Mouse (Mus musculus) embryonic facial prominence, embryonic 12.5 days (tissue): ENCODE data around the gene Fbxo42. TPM values are rescaled to one million over a fixed set of nuclear protein-coding genes. Genes with fewer than 3 reads are reported as not detected.

Experiments used
- ATAC-seq: fragments of 200-750 bp; cut with Nextera tagmentation; 2 replicates; pipeline ENCODE4 v1.8.0; 2017; ENCODE audit not compliant: insufficient number of reproducible peaks, insufficient read depth, low FRiP score, low TSS enrichment
- H3K27ac ChIP-seq: fragments of 300-500 bp; sonication (generic); 2 replicates; pipeline ENCODE4 v1.5.1; 2016; ENCODE audit warnings: mild to moderate bottlenecking
- H3K27me3 ChIP-seq: fragments of 300-500 bp; sonication (generic); 2 replicates; pipeline ENCODE4 v1.6.1; 2016; ENCODE audit warnings: mild to moderate bottlenecking, moderate library complexity
- H3K36me3 ChIP-seq: fragments of 300-500 bp; sonication (generic); 2 replicates; pipeline ENCODE4 v1.6.1; 2016; ENCODE audit warnings: mild to moderate bottlenecking
- H3K4me1 ChIP-seq: fragments of 300-500 bp; sonication (generic); 2 replicates; pipeline ENCODE4 v1.6.1; 2016
- H3K4me2 ChIP-seq: fragments of 300-500 bp; sonication (generic); replicated peaks from 2 replicates; pipeline ENCODE4 v1.6.1; 2016; ENCODE audit warnings: mild to moderate bottlenecking, moderate library complexity
- H3K4me3 ChIP-seq: fragments of 300-500 bp; sonication (generic); 2 replicates; pipeline ENCODE4 v1.5.1; 2016; ENCODE audit warnings: mild to moderate bottlenecking
- H3K9ac ChIP-seq: fragments of 300-500 bp; sonication (generic); 2 replicates; pipeline ENCODE4 v1.6.1; 2016; ENCODE audit warnings: mild to moderate bottlenecking, moderate library complexity
- H3K9me3 ChIP-seq: fragments of 300-500 bp; sonication (generic); 2 replicates; pipeline ENCODE4 v1.6.1; 2016; ENCODE audit warnings: mild to moderate bottlenecking, moderate library complexity
- WGBS: fragments of 180-500 bp; shearing (Covaris S2); methylation state at CpG from one replicate; pipeline ENCODE4 v1.1.7; 2016; 5-methylcytosine and 5-hydroxymethylcytosine counted together
- polyA plus RNA-seq: library from polyadenylated mRNA; unstranded; fragments of >200 nt; fragmentation: Nextera tagmentation; extraction: Ambion mirVana; gene quantifications from 2 replicates; pipeline ENCODE4 v1.2.1, GENCODE M21; 2016

Gene Fbxo42
- polyA plus RNA-seq, 1 experiment from 2014 or later, result 31.6 TPM

DNA sequence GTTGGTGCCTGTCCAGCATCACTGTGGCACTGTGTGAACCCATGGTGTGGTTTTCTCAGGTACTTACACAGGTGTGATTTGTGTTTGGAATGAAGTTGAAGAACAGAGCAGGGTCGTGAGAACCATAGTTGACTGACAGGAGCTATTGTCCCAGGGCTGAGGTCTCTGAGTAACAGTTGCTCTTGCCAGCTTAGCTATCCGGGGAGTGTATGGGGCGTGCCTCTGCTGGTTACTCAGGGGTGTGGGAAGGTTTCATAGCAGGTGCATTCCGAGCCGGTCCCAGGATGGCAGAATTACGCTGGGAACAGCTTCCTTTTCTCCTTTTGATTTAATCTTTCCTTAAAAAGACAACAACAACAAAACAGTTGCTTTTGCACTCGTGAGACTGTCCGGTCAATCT is 33.1 kb downstream of the Fbxo42 start:
- H3K36me3 ChIP-seq, result peaks cover 59% of the 10 kb centered on the region
- no peaks in the 10 kb centered on the region for H3K9me3 ChIP-seq
- WGBS, result 88% methylated on average over 8 of the region's 8 CpGs
- H3K4me2 ChIP-seq, result no peak overlapping the region
- no peak overlapping the region for H3K4me3 ChIP-seq
- no peak overlapping the region for H3K27ac ChIP-seq
- no peak overlapping the region for H3K9ac ChIP-seq
- no peaks in the 10 kb centered on the region for H3K27me3 ChIP-seq
- H3K4me1 ChIP-seq, result peaks cover 1% of the 10 kb centered on the region
- ATAC-seq, result 0 out of 2 replicates have a peak, but pooled peaks have one; percentile 41

DNA sequence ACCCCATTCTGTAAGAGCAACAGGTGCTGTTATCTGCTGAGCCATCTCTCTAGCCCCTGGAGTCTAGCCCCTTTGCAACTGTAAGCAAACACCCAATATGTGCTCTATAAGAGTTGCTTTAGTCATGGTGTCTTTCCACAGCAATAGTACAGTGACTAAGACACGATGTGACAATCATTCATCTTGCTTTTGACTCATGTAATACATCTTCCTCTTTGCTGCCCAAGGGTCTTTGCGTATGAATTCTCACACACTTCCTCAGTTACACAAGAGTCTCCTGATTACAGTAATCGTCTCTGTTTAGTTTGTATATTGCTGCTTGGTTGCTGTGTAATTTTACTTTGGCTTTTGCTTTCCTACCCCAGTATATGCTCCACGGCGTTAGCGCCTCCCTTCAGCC is 34.3 kb downstream of the Fbxo42 start:
- H3K4me3 ChIP-seq, result no peak overlapping the region
- no peak overlapping the region for H3K9ac ChIP-seq
- peaks cover 51% of the 10 kb centered on the region for H3K36me3 ChIP-seq
- no peaks in the 10 kb centered on the region for H3K27me3 ChIP-seq
- H3K4me2 ChIP-seq, result no peak overlapping the region
- no peaks in the 10 kb centered on the region for H3K9me3 ChIP-seq
- ATAC-seq, result no peak
- 92% methylated on average over 6 of the region's 6 CpGs for WGBS
- H3K27ac ChIP-seq, result no peak overlapping the region
- H3K4me1 ChIP-seq, result peaks cover 13% of the 10 kb centered on the region

DNA sequence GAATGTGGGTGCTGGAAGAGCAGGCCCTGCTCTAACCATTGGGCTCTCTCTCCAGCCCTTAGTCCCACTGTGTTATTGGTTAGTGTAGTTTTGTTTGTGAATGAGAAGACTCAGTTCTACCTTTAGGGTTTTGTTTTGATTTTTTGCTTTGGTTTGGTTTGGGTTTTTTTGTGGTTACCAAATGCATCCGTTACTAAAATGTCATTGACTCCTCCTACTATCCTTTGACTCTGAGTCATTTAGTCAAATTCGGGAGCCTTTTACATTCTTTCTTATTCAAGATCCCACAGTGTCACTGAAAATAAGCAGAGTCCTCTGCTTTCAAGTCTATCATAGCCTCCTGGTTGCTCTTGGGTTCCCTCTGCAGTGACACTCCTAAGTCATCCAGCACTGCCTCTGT is 36.2 kb downstream of the Fbxo42 start:
- Histone ChIP-seq H3K27ac (no peak overlapping the region), H3K36me3 (peaks cover 40% of the 10 kb centered on the region), H3K4me3 (no peak overlapping the region), H3K9me3 (no peaks in the 10 kb centered on the region), H3K9ac (no peak overlapping the region), H3K4me1 (peaks cover 17% of the 10 kb centered on the region), H3K27me3 (no peaks in the 10 kb centered on the region), H3K4me2 (no peak overlapping the region)
- WGBS, result 93% methylated on average over 2 of the region's 2 CpGs
- ATAC-seq, result no peak

DNA sequence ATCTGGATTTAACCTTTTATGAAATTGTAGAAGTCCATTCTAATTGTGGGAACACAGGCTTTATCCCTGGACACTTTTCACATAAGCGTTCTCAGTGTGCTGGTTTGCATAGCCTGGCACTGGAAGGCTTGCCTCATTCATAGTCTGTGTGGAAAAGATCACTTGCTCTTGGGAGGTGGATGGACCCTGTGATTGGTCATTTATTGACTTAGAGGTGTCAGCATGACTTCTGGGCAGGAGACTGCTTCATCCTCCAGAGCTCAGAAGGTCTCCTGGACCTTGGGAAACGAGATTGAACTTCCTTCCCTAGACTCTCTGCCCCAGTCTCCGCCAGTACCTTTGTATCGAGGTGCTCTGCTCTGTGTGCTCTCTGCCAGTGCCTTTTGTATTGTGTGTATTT is 36.7 kb downstream of the Fbxo42 start:
- Histone ChIP-seq H3K9ac (no peak overlapping the region), H3K4me2 (no peak overlapping the region), H3K9me3 (no peaks in the 10 kb centered on the region), H3K27me3 (no peaks in the 10 kb centered on the region), H3K36me3 (peaks cover 40% of the 10 kb centered on the region), H3K27ac (no peak overlapping the region), H3K4me1 (peaks cover 17% of the 10 kb centered on the region), H3K4me3 (no peak overlapping the region)
- no peak for ATAC-seq
- WGBS, result 90% methylated on average over 4 of the region's 4 CpGs

DNA sequence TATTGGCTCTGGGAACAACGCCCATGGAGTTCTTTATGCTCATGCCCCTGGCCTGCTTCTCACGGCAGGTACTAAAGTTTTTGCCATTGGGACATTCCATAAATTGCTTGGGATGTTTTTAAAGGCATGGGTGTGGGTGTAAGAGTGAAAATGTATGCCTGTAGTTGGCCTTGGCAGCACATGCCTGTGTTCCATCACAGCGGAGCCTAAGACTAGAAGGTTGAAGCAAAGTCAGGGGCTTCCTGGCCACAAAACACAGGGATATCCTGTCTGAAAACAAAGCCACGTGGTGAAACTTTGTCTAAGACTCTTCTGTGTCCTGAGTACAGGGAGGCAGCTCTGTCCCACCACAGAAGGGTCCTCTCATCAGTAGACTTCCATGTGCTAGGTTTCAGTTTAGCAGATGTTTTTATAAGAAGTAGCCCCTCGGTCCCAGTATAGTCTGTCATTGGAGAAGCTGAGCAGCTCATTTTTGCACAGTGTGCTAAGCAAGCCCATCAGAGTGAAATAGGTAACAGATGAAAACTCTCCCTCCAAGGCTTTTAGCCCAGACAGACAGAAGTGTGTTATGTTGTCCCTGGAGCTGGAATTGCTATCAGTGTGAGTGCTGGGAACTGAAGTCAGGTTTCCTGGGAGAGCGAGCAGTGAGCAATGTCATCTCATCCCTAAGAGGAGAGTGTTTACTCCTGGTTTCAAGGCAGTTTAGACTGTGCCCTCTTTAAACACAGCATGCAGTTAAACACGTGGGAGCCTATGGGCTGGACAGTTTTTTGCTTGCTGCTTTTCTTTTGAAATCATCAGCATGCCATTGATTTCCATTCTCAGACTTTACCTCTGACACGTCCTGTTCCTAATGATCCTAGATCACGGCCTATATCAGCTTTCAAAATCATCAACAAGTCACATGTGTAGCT is 39.5 kb downstream of the Fbxo42 start:
- WGBS, result 32% methylated on average over 9 of the region's 9 CpGs
- Histone ChIP-seq H3K36me3 (peaks cover 42% of the 10 kb centered on the region), H3K9ac (no peak overlapping the region), H3K27ac (peak overlapping the region; percentile 76), H3K4me3 (no peak overlapping the region), H3K27me3 (no peaks in the 10 kb centered on the region), H3K4me1 (peaks cover 17% of the 10 kb centered on the region), H3K9me3 (no peaks in the 10 kb centered on the region), H3K4me2 (no peak overlapping the region)
- ATAC-seq, result no peak

DNA sequence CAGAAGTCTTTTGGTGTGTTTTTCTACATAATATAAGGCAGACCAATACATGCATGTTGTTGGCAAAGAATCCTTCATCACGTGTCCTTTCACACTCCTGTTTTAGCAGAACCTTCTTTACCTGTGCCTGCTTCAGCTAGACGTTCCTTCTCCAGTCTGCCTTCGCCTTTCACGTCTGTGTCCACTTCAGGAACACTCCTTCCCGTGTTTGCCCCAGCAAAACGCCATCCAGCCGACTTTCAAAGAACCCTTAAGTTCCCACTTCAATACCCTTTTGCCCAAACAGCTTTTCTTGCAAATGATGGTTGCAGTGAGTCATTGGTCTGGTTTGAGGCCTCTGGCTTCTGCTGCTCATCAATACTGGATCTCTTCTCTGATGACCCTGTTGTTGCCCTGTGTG is 43.6 kb downstream of the Fbxo42 start:
- Histone ChIP-seq H3K4me3 (no peak overlapping the region), H3K4me2 (no peak overlapping the region), H3K9ac (no peak overlapping the region), H3K36me3 (peaks cover 45% of the 10 kb centered on the region), H3K9me3 (no peaks in the 10 kb centered on the region), H3K27ac (no peak overlapping the region), H3K27me3 (no peaks in the 10 kb centered on the region), H3K4me1 (peaks cover 12% of the 10 kb centered on the region)
- ATAC-seq, result no peak
- 85% methylated on average over 7 of the region's 7 CpGs for WGBS

DNA sequence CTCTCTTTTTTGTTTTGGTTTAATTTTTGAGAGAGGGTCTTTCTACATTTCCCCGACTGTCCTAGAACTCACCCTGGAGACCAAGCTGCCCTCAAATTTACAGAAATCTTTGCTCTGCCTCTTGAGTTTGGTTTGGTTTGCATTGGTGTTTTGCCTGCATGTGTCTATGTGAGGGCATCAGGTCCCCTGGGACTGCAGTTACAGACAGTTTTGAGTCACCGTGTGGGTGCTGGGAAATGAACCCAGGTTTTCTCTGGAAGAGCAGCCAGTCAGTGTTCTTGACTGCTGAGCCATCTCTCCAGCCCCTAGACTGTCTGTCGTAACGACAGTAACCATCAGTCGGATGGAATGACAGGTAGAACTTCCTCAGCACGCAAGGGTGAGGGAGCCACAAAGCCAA is 46.8 kb downstream of the Fbxo42 start:
- Histone ChIP-seq H3K4me1 (no peaks in the 10 kb centered on the region), H3K36me3 (peaks cover 75% of the 10 kb centered on the region), H3K27ac (no peak overlapping the region), H3K4me3 (no peak overlapping the region), H3K27me3 (no peaks in the 10 kb centered on the region), H3K9me3 (no peaks in the 10 kb centered on the region), H3K4me2 (no peak overlapping the region), H3K9ac (no peak overlapping the region)
- WGBS, result 94% methylated on average over 6 of the region's 6 CpGs
- no peak for ATAC-seq

DNA sequence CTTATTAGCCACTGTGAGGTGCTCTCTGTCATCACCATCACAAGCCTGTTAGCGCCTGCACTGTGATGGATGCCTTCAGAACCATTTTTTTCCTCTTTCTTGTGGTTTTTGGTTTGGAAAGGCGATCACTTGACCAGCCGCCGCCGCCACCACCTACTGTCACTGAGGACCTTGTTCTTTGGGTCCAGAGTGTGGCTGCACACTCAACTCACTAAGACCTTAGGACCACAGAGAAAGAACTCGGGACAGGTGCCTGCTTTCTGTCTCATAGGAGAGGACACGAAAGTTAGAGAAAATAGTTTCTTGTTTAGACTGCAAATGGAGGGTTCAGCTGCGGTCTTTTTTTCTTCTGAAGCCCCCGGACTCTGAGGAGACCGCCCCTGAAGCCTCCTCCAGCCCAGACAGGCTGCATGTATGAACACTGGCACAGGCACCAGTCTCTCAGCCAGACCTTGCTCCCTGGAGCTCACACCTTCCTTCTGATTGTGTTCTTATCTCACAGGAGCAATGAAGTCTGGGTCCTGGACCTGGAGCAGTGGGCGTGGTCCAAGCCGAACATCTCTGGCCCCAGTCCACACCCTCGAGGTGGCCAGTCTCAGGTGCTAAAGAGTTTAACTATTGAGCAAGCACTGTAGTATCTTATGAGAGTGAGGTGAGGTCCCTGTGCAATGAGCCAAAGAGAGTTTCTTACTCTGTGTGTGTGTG is 49.4 kb downstream of the Fbxo42 start:
- Histone ChIP-seq H3K27ac (no peak overlapping the region), H3K4me1 (no peaks in the 10 kb centered on the region), H3K9me3 (no peaks in the 10 kb centered on the region), H3K4me2 (no peak overlapping the region), H3K4me3 (no peak overlapping the region), H3K27me3 (no peaks in the 10 kb centered on the region), H3K9ac (no peak overlapping the region), H3K36me3 (peaks cover 78% of the 10 kb centered on the region)
- 92% methylated on average over 13 of the region's 13 CpGs for WGBS
- no peak for ATAC-seq

DNA sequence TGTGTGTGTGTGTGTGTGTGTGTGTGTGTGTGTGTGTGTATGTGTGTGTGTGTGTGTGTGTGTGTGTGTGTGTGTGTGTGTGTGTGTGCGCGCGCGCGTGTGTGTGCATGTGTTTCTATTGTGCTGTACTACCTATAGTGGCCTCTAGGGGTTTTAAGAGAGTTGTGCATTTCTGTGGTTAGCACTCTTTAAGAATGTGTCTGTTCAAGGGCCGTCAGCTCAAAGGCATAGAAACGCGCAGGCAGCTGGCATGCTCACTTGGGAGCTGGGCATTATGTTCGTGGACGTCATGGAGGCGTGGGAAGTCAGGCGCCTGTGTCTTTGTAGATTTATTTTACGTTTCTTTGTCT is 49.9 kb downstream of the Fbxo42 start:
- no peaks in the 10 kb centered on the region for H3K9me3 ChIP-seq
- no peak overlapping the region for H3K4me3 ChIP-seq
- no peak overlapping the region for H3K9ac ChIP-seq
- H3K27ac ChIP-seq, result no peak overlapping the region
- WGBS, result 95% methylated on average over 12 of the region's 13 CpGs
- H3K27me3 ChIP-seq, result no peaks in the 10 kb centered on the region
- no peak overlapping the region for H3K4me2 ChIP-seq
- peaks cover 78% of the 10 kb centered on the region for H3K36me3 ChIP-seq
- no peaks in the 10 kb centered on the region for H3K4me1 ChIP-seq
- ATAC-seq, result no peak

DNA sequence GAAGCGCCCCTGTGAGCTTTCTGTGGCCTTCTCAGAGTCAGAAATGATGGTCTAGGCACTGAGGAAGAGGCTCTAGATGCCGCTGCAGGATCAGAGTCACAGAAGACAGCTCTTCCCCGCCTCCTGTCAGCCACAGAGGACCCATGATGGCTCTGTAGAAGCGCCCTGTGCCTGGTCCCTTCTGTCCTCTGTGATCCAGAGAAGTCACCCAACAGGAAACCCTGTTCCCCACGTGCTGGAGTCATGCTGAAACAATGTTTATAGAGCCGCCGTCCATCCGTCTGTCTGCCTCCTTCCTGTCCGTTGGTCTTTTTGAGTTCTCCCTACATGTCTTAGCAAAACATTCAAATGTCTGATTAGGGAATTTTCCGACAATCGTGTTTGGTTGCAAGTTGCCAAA is 53.2 kb downstream of the Fbxo42 start:
- Histone ChIP-seq H3K4me3 (no peak overlapping the region), H3K4me2 (no peak overlapping the region), H3K9ac (no peak overlapping the region), H3K4me1 (no peaks in the 10 kb centered on the region), H3K36me3 (peaks cover 69% of the 10 kb centered on the region), H3K27me3 (no peaks in the 10 kb centered on the region), H3K27ac (no peak overlapping the region), H3K9me3 (no peaks in the 10 kb centered on the region)
- WGBS, result 86% methylated on average over 11 of the region's 11 CpGs
- no peak for ATAC-seq

DNA sequence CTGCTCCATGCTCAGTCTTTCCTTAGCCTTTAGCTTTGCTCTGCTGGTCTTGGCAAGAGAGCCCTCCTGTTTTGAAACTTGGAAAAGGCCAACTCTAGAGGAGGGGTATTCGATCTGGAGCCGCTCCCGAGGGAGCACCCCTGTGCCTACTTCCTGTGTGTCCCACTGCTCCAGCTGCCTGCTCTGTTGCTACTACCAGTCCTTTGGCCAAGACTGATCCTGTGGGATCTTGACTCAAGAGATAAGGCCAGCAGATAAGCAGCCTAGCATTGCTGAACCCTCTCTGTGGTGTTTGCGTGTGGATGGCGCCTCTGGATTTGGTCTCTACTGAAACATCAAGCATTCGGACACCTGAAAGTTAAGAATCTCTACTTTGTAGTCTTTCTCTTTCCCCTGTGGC is 54.5 kb downstream of the Fbxo42 start:
- Histone ChIP-seq H3K9me3 (no peaks in the 10 kb centered on the region), H3K27ac (no peak overlapping the region), H3K4me1 (no peaks in the 10 kb centered on the region), H3K4me3 (no peak overlapping the region), H3K4me2 (no peak overlapping the region), H3K27me3 (no peaks in the 10 kb centered on the region), H3K36me3 (peaks cover 60% of the 10 kb centered on the region), H3K9ac (no peak overlapping the region)
- ATAC-seq, result no peak
- 91% methylated on average over 6 of the region's 6 CpGs for WGBS

DNA sequence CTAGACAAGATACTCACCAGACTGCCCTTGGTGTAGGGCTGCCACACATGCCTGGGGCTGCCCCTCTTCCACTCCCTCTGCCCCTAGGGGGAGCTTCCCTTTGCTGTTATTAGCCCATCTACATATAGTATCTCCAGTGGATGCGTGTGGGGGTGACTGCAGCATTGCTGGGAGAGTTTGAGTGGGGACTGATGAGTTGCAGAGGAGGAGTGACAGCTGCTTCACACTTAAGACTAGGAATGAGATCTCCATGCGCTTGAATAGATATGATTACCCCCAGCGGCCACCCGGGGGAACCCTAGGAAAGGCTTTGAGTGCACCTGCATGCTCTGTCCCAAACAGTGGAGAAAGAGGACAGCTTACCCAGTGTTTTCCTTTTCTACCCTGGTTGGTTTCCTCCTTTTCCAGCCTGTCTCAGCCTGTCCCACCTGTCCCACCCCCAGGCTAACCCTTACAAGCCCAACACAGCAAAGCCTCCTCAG is 56.9 kb downstream of the Fbxo42 start:
- 74% methylated on average over 4 of the region's 4 CpGs for WGBS
- peak; percentile 74; the same call in 1 of the 2 replicates for ATAC-seq

More for the DNA sequence above, 56.9 kb downstream of the Fbxo42 start:
- Histone ChIP-seq H3K9me3 (no peaks in the 10 kb centered on the region), H3K27ac (no peak overlapping the region), H3K9ac (no peak overlapping the region), H3K4me1 (no peaks in the 10 kb centered on the region), H3K36me3 (peaks cover 36% of the 10 kb centered on the region), H3K4me2 (no peak overlapping the region), H3K4me3 (no peak overlapping the region), H3K27me3 (no peaks in the 10 kb centered on the region)
